Mouse (Mus musculus) C2C12 (cell line): Measurements from ENCODE around the gene Gtpbp3.

Experiments used
- CEBPB ChIP-seq: IDR thresholded peaks from one replicate; pipeline ENCODE4 v1.6.1; 2011; ENCODE audit warnings: low read depth, mild to moderate bottlenecking, control low read depth, moderate library complexity
- CTCF ChIP-seq: IDR thresholded peaks from one replicate; pipeline ENCODE4 v1.5.1; 2011; ENCODE audit not compliant: control insufficient read depth, insufficient read depth, insufficient read length
- FOSL1 ChIP-seq: IDR thresholded peaks from one replicate; pipeline ENCODE4 v1.8.0; 2011; ENCODE audit warnings: mild to moderate bottlenecking, low read length; ENCODE audit not compliant: poor library complexity, insufficient read depth, severe bottlenecking
- MAX ChIP-seq: IDR thresholded peaks from one replicate; pipeline ENCODE4 v1.6.1; 2011; ENCODE audit warnings: mild to moderate bottlenecking, control low read depth
- MYOD1 ChIP-seq: IDR thresholded peaks from one replicate; pipeline ENCODE4 v1.6.1; 2011; ENCODE audit warnings: low read depth; ENCODE audit not compliant: control insufficient read depth, insufficient read length
- USF1 ChIP-seq: IDR thresholded peaks from one replicate; pipeline ENCODE4 v1.6.1; 2011; ENCODE audit warnings: low read depth, mild to moderate bottlenecking, control low read depth, moderate library complexity

DNA sequence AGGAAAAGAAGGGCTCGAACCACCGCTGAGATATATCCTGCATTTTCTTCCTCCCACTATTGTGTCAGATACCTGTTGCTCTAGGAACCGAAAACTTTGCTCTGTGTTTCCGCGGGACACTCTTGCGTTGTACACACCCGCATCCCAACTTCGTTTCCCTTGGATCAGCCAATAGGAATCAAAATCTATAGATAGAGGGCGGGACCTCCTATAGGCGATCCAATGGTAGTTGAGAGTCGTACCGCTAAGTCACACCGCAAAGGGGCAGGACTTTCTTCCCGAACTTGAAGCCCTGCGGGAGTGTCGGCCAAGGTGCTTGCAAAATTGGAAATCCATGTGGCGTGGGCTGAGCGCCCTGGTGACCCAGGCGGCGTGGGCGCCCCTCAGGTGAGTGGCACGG lies 551 bp downstream of the Gtpbp3 start:
- TF ChIP-seq CTCF (no peak), MYOD1 (no peak), MAX (peak; percentile 72), CEBPB (no peak), USF1 (no peak), FOSL1 (no peak)
